Mouse (Mus musculus) lung, embryonic 14.5 days (tissue): Measurements from ENCODE around the gene Gm49354. TPM values are rescaled to one million over a fixed set of nuclear protein-coding genes. Genes with fewer than 3 reads are reported as not detected.
"Not testable (repeated sequence)": the region's sequence is repeated elsewhere in the genome, so short reads cannot be mapped to it uniquely, and the experiment has no call there.

Experiments used
- ATAC-seq: fragments of 200-750 bp; cut with Nextera tagmentation; 2 replicates; pipeline ENCODE4 v1.8.0; 2017; ENCODE audit warnings: mild to moderate bottlenecking, moderate TSS enrichment, moderate library complexity; ENCODE audit not compliant: insufficient read depth
- DNase-seq: peaks from one replicate; pipeline ENCODE4 v3.0.0-alpha.2; 2015
- H3K27ac ChIP-seq: fragments of 300-500 bp; sonication (generic); 2 replicates; pipeline ENCODE4 v1.5.1; 2014; ENCODE audit warnings: low read depth, mild to moderate bottlenecking, moderate library complexity
- H3K27me3 ChIP-seq: fragments of 300-500 bp; sonication (generic); 2 replicates; pipeline ENCODE4 v1.6.1; 2014; ENCODE audit warnings: low read length, control low read depth; ENCODE audit not compliant: insufficient read depth
- H3K36me3 ChIP-seq: fragments of 300-500 bp; sonication (generic); 2 replicates; pipeline ENCODE4 v1.6.1; 2014; ENCODE audit warnings: control low read depth; ENCODE audit not compliant: insufficient read depth
- H3K4me1 ChIP-seq: fragments of 300-500 bp; sonication (generic); 2 replicates; pipeline ENCODE4 v1.6.1; 2014; ENCODE audit warnings: antibody characterized with exemption, control low read depth; ENCODE audit not compliant: insufficient read depth
- H3K4me2 ChIP-seq: fragments of 300-500 bp; sonication (generic); 2 replicates; pipeline ENCODE4 v1.6.1; 2014; ENCODE audit warnings: mild to moderate bottlenecking
- H3K4me3 ChIP-seq: fragments of 300-500 bp; sonication (generic); 2 replicates; pipeline ENCODE4 v1.5.1; 2014; ENCODE audit warnings: low read depth, low read length
- H3K9ac ChIP-seq: fragments of 300-500 bp; sonication (generic); 2 replicates; pipeline ENCODE4 v1.6.1; 2014
- H3K9me3 ChIP-seq: fragments of 300-500 bp; sonication (generic); 2 replicates; pipeline ENCODE4 v1.6.1; 2016; ENCODE audit warnings: low read depth, low read length, control low read depth
- CTCF ChIP-seq: IDR thresholded peaks from 2 replicates; pipeline ENCODE4 v1.5.1; 2016; ENCODE audit warnings: antibody characterized with exemption, low read depth
- WGBS: fragments of 180-500 bp; shearing (Covaris S2); extraction: QIAGEN DNeasy Blood & Tissue Kit; methylation state at CpG from one replicate; pipeline ENCODE4 v1.1.7; 2014; 5-methylcytosine and 5-hydroxymethylcytosine counted together
- polyA plus RNA-seq: library from polyadenylated mRNA; unstranded; fragments of >200 nt; fragmentation: Nextera tagmentation; extraction: Ambion mirVana; gene quantifications from 2 replicates; pipeline ENCODE4 v1.2.1, GENCODE M21; 2014

Gm49354 gene
- polyA plus RNA-seq, 1 experiment from 2014 or later = not detected

DNA sequence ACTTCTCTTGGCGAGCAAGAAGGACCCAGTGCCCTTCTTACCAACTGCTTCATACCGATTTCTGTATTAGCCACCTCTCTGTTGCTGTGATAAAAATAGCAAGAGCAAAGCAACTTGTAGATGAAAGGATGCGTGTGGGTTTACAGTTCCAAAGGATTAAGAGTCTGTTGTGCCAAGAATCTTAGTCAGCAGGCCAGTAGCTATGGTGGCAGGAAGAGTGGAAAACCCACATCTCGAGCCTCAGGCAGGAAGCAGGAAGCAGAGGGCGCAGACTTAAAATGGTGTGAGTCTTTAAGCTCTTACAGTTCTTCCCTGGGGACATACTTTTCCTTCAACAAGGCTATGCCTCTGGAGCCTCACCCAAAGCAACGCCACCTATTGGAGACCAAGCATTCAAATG is 36.6 kb downstream of the Gm49354 start:
- WGBS = 79% methylated on average over 6 of the region's 6 CpGs
- H3K9me3 ChIP-seq = no peaks in the 10 kb centered on the region
- no peak for ATAC-seq

GRCm38 (mm10) chr13:59741697-59742096 is 40.3 kb downstream of the Gm49354 start:
- Histone ChIP-seq H3K4me3 (no peak overlapping the region), H3K4me1 (no peaks in the 10 kb centered on the region), H3K9ac (no peak overlapping the region), H3K4me2 (no peak overlapping the region), H3K36me3 (no peaks in the 10 kb centered on the region), H3K27ac (no peak overlapping the region), H3K27me3 (no peaks in the 10 kb centered on the region), H3K9me3 (no peaks in the 10 kb centered on the region)
- peak; percentile 58 for TF ChIP-seq CTCF
- ATAC-seq = no peak
- DNase-seq = peak; percentile 51
- WGBS = 70% methylated on average over 10 of the region's 10 CpGs

More for the DNA sequence above, 36.6 kb downstream of the Gm49354 start:
- Histone ChIP-seq H3K27ac (no peak overlapping the region), H3K9ac (no peak overlapping the region), H3K36me3 (no peaks in the 10 kb centered on the region), H3K4me3 (no peak overlapping the region), H3K4me1 (no peaks in the 10 kb centered on the region), H3K27me3 (no peaks in the 10 kb centered on the region), H3K4me2 (no peak overlapping the region)
- no peak for DNase-seq
- no peak for TF ChIP-seq CTCF

- no peak overlapping the region for H3K4me2 ChIP-seq
- WGBS = 70% methylated on average over 11 of the region's 11 CpGs
- H3K4me1 ChIP-seq = no peaks in the 10 kb centered on the region
- no peaks in the 10 kb centered on the region for H3K36me3 ChIP-seq
- no peak overlapping the region for H3K9ac ChIP-seq
- H3K27ac ChIP-seq = no peak overlapping the region
- no peaks in the 10 kb centered on the region for H3K9me3 ChIP-seq
- H3K27me3 ChIP-seq = no peaks in the 10 kb centered on the region
- ATAC-seq (no peak), DNase-seq (peak; percentile 17)
- no peak overlapping the region for H3K4me3 ChIP-seq
- no peak for TF ChIP-seq CTCF
Observed at GRCm38 (mm10) chr13:59741096-59741495, 40.9 kb downstream of the Gm49354 start.

- WGBS = 87% methylated on average over 4 of the region's 4 CpGs
- Histone ChIP-seq H3K36me3 (no peaks in the 10 kb centered on the region), H3K4me1 (no peaks in the 10 kb centered on the region), H3K9ac (no peak overlapping the region), H3K27me3 (no peaks in the 10 kb centered on the region), H3K27ac (no peak overlapping the region; the same call in 1 of the 2 replicates), H3K9me3 (no peaks in the 10 kb centered on the region), H3K4me3 (no peak overlapping the region), H3K4me2 (no peak overlapping the region)
- DNase-seq (no peak), ATAC-seq (no peak)
- no peak for TF ChIP-seq CTCF
Observed at GRCm38 (mm10) chr13:59739397-59739796, 42.6 kb downstream of the Gm49354 start.

GRCm38 (mm10) chr13:59738455-59738854 is 43.6 kb downstream of the Gm49354 start:
- DNase-seq = no peak
- H3K4me2 ChIP-seq = no peak overlapping the region
- no peak for TF ChIP-seq CTCF
- H3K9ac ChIP-seq = no peak overlapping the region
- H3K4me1 ChIP-seq = no peaks in the 10 kb centered on the region
- no peak overlapping the region for H3K4me3 ChIP-seq
- no peak overlapping the region for H3K27ac ChIP-seq
- 77% methylated on average over 2 of the region's 2 CpGs for WGBS
- no peak for ATAC-seq
- no peaks in the 10 kb centered on the region for H3K36me3 ChIP-seq
- no peaks in the 10 kb centered on the region for H3K27me3 ChIP-seq
- H3K9me3 ChIP-seq = no peaks in the 10 kb centered on the region

GRCm38 (mm10) chr13:59735190-59735589 is 46.9 kb downstream of the Gm49354 start:
- peak; percentile 68 for DNase-seq
- Histone ChIP-seq H3K27me3 (no peaks in the 10 kb centered on the region), H3K36me3 (no peaks in the 10 kb centered on the region), H3K4me3 (no peak overlapping the region), H3K4me1 (no peaks in the 10 kb centered on the region), H3K9ac (no peak overlapping the region), H3K27ac (no peak overlapping the region), H3K4me2 (no peak overlapping the region), H3K9me3 (no peaks in the 10 kb centered on the region)
- WGBS = 34% methylated on average over 3 of the region's 3 CpGs
- peak; percentile 41 for TF ChIP-seq CTCF
- peak; percentile 78 for ATAC-seq

GRCm38 (mm10) chr13:59734347-59734746 is 47.7 kb downstream of the Gm49354 start:
- H3K36me3 ChIP-seq, H3K4me2 ChIP-seq, H3K9ac ChIP-seq, H3K9me3 ChIP-seq, H3K4me3 ChIP-seq, H3K27me3 ChIP-seq, H3K4me1 ChIP-seq, H3K27ac ChIP-seq, DNase-seq, ATAC-seq: not testable (repeated sequence)
- 27% methylated on average over 6 of the region's 6 CpGs for WGBS

GRCm38 (mm10) chr13:59733936-59734335 is 48.1 kb downstream of the Gm49354 start:
- Histone ChIP-seq H3K9me3 (no peaks in the 10 kb centered on the region), H3K27me3 (no peaks in the 10 kb centered on the region), H3K4me1 (no peaks in the 10 kb centered on the region), H3K4me3 (no peak overlapping the region), H3K9ac (no peak overlapping the region), H3K27ac (no peak overlapping the region), H3K4me2 (no peak overlapping the region), H3K36me3 (no peaks in the 10 kb centered on the region)
- 88% methylated on average over 2 of the region's 4 CpGs for WGBS
- TF ChIP-seq CTCF = no peak
- DNase-seq (no peak), ATAC-seq (no peak)
